Mouse (Mus musculus) liver, adult 2 months (tissue): Measurements from ENCODE around the gene Nudt6. TPM values are rescaled to one million over a fixed set of nuclear protein-coding genes. Genes with fewer than 3 reads are reported as not detected.

ENCODE experiments used
- DNase-seq: peaks from one replicate; pipeline ENCODE4 v3.0.0-alpha.2; 2011; ENCODE audit warnings: low read depth, low spot score; ENCODE audit errors: extremely low read depth
- H3K27ac ChIP-seq: fragments of 200-500 bp; replicated peaks from 2 replicates; pipeline ENCODE4 v1.5.1; 2012; ENCODE audit warnings: low read depth, mild to moderate bottlenecking, control low read depth, inconsistent platforms, low read length; ENCODE audit not compliant: insufficient read depth
- H3K27me3 ChIP-seq: fragments of 200-500 bp; 2 replicates; pipeline ENCODE4 v1.6.1; 2012; ENCODE audit warnings: mild to moderate bottlenecking, moderate library complexity, low read length, inconsistent platforms; ENCODE audit not compliant: control insufficient read depth, insufficient read depth
- H3K36me3 ChIP-seq: fragments of 200-500 bp; 2 replicates; pipeline ENCODE4 v1.6.1; 2012; ENCODE audit warnings: low read length, inconsistent platforms; ENCODE audit not compliant: control insufficient read depth, insufficient read depth
- H3K4me1 ChIP-seq: fragments of 200-500 bp; 2 replicates; pipeline ENCODE4 v1.6.1; 2011; ENCODE audit warnings: low read length; ENCODE audit not compliant: control insufficient read depth, insufficient read depth
- H3K4me3 ChIP-seq: fragments of 200-500 bp; 2 replicates; pipeline ENCODE4 v1.5.1; 2011; ENCODE audit warnings: low read depth, mild to moderate bottlenecking, control low read depth, low read length, moderate library complexity; ENCODE audit not compliant: insufficient read depth
- H3K79me2 ChIP-seq: fragments of 200-500 bp; 2 replicates; pipeline ENCODE4 v1.6.1; 2012; ENCODE audit warnings: inconsistent platforms, mild to moderate bottlenecking, low read length, moderate library complexity; ENCODE audit not compliant: control insufficient read depth, insufficient read depth
- H3K9ac ChIP-seq: fragments of 200-500 bp; 2 replicates; pipeline ENCODE4 v1.6.1; 2012; ENCODE audit warnings: low read depth, mild to moderate bottlenecking, control low read depth, inconsistent platforms, low read length
- CTCF ChIP-seq: fragments of 200-500 bp; IDR thresholded peaks from 2 replicates; pipeline ENCODE4 v1.5.1; 2011; ENCODE audit warnings: low read depth, low read length, control low read depth
- POLR2A ChIP-seq: fragments of 200-500 bp; IDR thresholded peaks from 2 replicates; pipeline ENCODE4 v1.6.1; 2011; ENCODE audit warnings: low read length, control low read depth; ENCODE audit not compliant: insufficient read depth; ENCODE audit errors: extremely low read depth
- WGBS: fragments of 180-500 bp; shearing (Covaris S2); methylation state at CpG from one replicate; pipeline ENCODE4 v1.1.7; 2018; 5-methylcytosine and 5-hydroxymethylcytosine counted together
- polyA plus RNA-seq: library from polyadenylated mRNA; depleted of rRNA; stranded (reverse); fragments of >200 nt; gene quantifications from 2 replicates; pipeline ENCODE4 v1.2.3, GENCODE M21; 2012
- total RNA-seq: library from RNA; depleted of rRNA; stranded (reverse); fragments of >200 nt; gene quantifications from 2 replicates; pipeline ENCODE4 v1.2.3, GENCODE M21; 2014

Gene Nudt6
- total and polyA plus RNA-seq, 2 experiments: 8.0 to 28.4 TPM

DNA sequence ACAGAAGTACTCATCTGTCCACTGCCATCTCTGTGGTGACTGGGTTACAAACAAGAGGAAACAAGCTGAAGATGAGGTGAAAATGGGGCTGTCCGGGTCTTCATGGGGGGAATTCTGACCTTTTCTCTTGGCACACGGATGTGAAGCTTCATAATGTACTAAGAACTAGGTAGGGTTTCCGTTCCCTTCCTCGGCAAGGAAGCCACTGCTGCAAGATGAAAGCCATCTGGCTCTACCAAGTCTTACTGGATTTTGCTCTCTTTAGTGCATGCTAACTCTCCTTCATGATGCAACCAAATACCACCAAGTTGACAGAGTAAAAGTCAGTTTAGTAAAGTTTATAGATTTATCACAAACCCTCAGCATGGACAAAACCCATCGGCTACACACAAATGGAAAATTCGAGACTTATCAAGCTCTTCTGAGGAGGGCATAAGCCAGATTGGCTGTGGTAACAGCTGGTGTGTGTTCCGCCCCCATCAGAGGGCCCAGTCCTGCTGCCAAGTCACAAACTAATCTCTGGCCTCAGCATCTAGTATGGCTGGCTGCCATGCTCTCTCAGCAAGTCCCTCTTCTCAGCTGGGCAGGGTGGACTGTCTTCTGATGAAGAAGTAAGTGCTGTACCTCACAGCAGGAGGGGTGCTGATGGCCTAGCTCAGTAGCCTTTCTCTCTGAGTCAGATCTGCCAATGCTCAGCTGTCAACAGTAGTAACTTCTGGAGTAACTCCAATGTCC, 21.2 kb downstream of the Nudt6 start:
- Histone ChIP-seq H3K79me2 (no peaks in the 10 kb centered on the region), H3K4me1 (peaks cover 3% of the 10 kb centered on the region), H3K27me3 (no peaks in the 10 kb centered on the region), H3K9ac (no peak overlapping the region), H3K36me3 (no peaks in the 10 kb centered on the region), H3K27ac (no peak overlapping the region), H3K4me3 (no peak overlapping the region)
- TF ChIP-seq CTCF (no peak), POLR2A (no peak)
- 72% methylated on average over 7 of the region's 7 CpGs for WGBS
- DNase-seq: peak; percentile 61

DNA sequence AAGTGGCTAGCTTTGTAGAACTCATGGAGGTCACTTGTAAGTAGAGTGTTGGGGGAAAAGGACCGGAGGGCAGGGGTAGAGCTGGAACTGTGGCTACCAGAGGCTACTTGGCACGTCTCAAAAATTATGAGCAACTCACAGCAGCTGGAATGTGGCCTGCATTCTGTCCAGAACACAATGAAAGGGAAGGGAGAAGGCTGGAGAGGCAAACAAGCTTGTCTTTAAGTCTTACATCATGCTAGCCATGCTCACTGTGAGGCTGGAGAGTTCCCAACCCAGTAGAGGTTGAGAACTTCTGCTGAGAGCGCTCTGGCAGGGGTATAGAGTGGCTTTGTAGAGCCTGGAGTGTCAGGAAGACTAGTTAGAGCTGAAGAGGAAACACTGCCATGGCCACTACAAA, 22.4 kb downstream of the Nudt6 start:
- TF ChIP-seq POLR2A (no peak), CTCF (no peak)
- H3K36me3 ChIP-seq: no peaks in the 10 kb centered on the region
- H3K79me2 ChIP-seq: no peaks in the 10 kb centered on the region
- no peak overlapping the region for H3K9ac ChIP-seq
- H3K4me1 ChIP-seq: peaks cover 3% of the 10 kb centered on the region
- 78% methylated on average over 3 of the region's 3 CpGs for WGBS
- H3K27ac ChIP-seq: no peak overlapping the region
- H3K4me3 ChIP-seq: no peak overlapping the region
- no peak for DNase-seq
- H3K27me3 ChIP-seq: no peaks in the 10 kb centered on the region

DNA sequence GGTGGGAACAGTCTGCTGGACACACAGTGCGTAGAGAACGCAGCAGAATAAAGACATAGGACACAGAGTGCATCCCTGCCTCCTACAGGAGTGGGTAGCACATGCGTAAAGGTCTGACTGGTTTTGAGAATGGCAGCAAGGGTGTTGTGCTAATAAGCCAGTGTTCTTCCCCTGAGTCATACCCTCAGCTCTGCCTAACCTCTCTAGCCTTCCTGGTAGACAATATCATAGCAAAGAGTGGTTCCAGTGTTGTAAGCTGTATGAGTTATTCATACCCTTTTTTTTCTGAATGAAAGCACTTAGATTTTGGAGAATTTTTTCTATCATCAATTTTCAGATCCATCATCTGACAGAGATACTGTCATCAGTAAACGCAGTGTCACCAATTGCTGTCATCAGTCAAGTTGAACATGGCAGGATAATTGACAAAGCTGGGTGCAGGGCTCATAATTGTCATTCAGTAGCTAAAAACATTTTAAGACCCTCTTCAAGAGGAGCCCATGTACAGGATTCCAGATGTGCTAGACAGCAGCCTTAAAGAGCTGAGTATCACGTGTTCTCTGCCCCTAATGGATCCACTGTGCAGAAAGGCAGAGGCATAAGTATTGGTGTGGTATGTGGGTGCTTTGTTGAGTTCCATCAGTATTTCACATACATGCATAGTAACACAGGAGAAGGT, 22.9 kb downstream of the Nudt6 start:
- Histone ChIP-seq H3K4me1 (peaks cover under 1% of the 10 kb centered on the region; the same call in 1 of the 2 replicates), H3K27ac (no peak overlapping the region), H3K9ac (no peak overlapping the region), H3K79me2 (no peaks in the 10 kb centered on the region), H3K36me3 (no peaks in the 10 kb centered on the region), H3K27me3 (no peaks in the 10 kb centered on the region), H3K4me3 (no peak overlapping the region)
- no peak for TF ChIP-seq CTCF
- no peak for TF ChIP-seq POLR2A
- no peak for DNase-seq
- 94% methylated on average over 5 of the region's 5 CpGs for WGBS

DNA sequence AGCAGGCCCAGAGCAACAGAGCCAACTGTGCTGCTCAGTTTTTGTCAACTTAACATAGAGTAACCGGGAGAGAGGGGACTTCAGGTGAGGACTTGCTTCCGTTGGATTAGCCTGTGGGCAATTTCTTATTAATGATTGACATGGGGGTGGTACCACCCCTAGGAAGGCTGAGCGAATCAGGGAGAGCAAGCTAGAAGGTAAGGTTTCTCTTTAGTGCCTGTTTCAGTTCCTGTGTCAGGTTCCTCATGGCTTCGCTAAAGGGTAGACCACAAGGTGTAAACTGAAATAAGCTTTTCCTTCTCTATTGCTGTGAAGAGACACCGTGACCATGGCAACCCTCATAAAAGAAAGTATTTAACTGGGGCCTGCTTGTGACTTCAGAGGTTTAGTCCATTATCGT, 32.7 kb downstream of the Nudt6 start:
- no peak overlapping the region for H3K4me3 ChIP-seq
- H3K27me3 ChIP-seq: no peaks in the 10 kb centered on the region
- TF ChIP-seq CTCF: no peak
- TF ChIP-seq POLR2A: no peak
- H3K79me2 ChIP-seq: no peaks in the 10 kb centered on the region
- H3K9ac ChIP-seq: no peak overlapping the region
- DNase-seq: no peak
- no peaks in the 10 kb centered on the region for H3K4me1 ChIP-seq
- H3K27ac ChIP-seq: no peak overlapping the region
- WGBS: 82% methylated on average over 6 of the region's 6 CpGs
- H3K36me3 ChIP-seq: no peaks in the 10 kb centered on the region

DNA sequence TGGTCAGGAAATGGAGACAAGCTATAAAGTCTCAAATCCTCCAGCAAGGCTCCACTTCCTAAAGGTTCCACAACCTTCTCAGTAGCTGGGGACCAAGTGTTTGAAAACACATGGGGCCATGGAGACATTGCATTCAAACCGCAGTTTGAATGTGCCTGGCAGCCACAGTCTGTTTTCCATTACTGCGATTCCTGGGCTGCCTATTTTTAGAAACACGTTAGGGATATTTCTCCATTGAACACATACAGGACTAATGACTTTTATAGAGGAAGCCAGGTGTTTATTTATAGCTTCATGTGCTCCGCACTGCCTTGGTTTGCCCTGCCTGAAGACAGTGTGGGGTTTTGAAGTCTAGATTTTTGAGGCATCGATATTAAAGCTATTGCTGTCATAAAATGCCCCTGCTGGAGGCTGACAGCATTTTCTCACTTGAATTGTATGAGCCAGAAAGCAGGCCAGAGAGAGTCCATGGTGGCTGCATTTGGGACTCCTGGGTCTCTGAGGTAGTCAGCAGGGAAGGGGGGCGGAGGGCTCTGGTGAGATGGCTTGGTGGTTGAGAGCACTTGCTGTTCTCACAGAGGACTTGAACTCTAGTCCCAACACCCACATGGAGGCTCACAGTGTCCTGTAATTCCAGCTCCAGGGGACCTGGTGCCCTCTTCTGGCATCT, 36.8 kb downstream of the Nudt6 start:
- Histone ChIP-seq H3K27ac (no peak overlapping the region), H3K36me3 (no peaks in the 10 kb centered on the region)
- 90% methylated on average over 6 of the region's 6 CpGs for WGBS

More for the DNA sequence above, 36.8 kb downstream of the Nudt6 start:
- H3K4me3 ChIP-seq: no peak overlapping the region
- H3K9ac ChIP-seq: no peak overlapping the region
- no peak for DNase-seq
- H3K27me3 ChIP-seq: no peaks in the 10 kb centered on the region
- H3K4me1 ChIP-seq: peaks cover 3% of the 10 kb centered on the region; the same call in 1 of the 2 replicates
- no peak for TF ChIP-seq POLR2A
- no peak for TF ChIP-seq CTCF
- no peaks in the 10 kb centered on the region for H3K79me2 ChIP-seq
